Mouse (Mus musculus): Measurements from ENCODE around the gene Blcap. TPM values are rescaled to one million over a fixed set of nuclear protein-coding genes. Genes with fewer than 3 reads are reported as not detected.

Gene Blcap
- 15.7 and 30.8 TPM in 2 replicates for polyA plus RNA-seq (2012; rRNA removed)

- Histone ChIP-seq H3K27me3 (ENCODE audit: control insufficient read depth, insufficient read depth, low read length) (no peaks in the 10 kb centered on the region; the same call in 1 of the 2 replicates), H3K4me3 (ENCODE audit: low read depth, low read length) (no peak within 1 kb of the TSS), H3K36me3 (ENCODE audit: control insufficient read depth, insufficient read depth, low read length) (no peaks in the 10 kb centered on the region), H3K27ac (ENCODE audit: insufficient read depth, low read depth, low read length) (no peak within 1 kb of the TSS), H3K4me1 (ENCODE audit: control insufficient read depth, insufficient read depth, insufficient read length, low read length) (peaks cover 7% of the 10 kb centered on the region; the same call in 1 of the 2 replicates)
- TF ChIP-seq CTCF (IDR thresholded peaks at IDR 0.05; ENCODE audit: extremely low read depth, insufficient read length, insufficient replicate concordance, low read depth, low read length): peak; percentile 25; the same call in 1 of the 2 replicates
- TF ChIP-seq POLR2A (IDR thresholded peaks at IDR 0.05; ENCODE audit: low read depth, low read length): no peak
- 7% methylated on average over 6 of the region's 6 CpGs for WGBS
Measured at GRCm38 (mm10) chr2:157571224-157571832, at the start of gene Blcap. Gene Blcap, minus strand, starts transcription at chr2:157571274.

DNA sequence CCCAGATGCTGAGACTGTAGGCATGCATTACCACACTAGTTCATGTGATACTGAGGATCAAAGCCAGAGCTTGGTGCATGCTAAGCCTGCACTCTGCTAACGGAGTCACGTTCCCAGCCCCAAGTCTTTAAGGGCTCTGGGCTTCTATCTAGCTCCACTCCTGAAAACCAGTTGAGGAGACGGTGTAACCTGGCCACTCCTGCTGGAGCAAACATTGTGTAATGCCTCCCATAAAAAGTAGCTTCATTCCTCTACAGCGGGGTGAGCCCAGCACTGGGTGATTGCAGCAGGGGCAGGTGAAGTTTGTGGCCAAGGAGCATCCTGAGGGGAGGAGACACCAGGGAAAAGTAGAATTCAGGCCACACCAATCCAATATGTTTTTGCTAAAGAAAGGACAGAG is 47.3 kb upstream of the Blcap start:
- WGBS: 39% methylated on average over 4 of the region's 4 CpGs

DNA sequence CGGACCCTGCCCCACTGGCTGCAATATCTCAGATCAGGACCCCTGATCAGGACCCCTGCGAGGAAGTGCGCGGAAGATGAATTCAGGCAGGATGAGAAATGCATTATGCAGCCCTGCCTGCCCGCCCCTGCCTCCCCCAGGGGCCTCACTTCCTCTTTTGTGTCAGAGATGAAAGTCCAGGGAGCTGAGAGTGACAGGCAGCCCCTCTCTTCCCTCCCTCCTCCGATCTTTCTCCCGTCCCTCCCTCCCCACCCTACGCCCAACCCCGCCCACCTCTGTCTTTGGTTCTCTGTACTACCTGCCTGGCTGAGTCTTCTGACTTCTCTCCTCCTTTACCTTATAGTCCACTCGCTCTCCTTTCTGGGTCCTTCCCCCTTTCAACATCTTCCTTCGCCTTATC is 42.9 kb upstream of the Blcap start:
- no peak overlapping the region for H3K4me3 ChIP-seq (ENCODE audit: low read depth, low read length)

More for the DNA sequence above, 47.3 kb upstream of the Blcap start:
- Histone ChIP-seq H3K4me1 (ENCODE audit: control insufficient read depth, insufficient read depth, insufficient read length, low read length) (no peaks in the 10 kb centered on the region), H3K36me3 (ENCODE audit: control insufficient read depth, insufficient read depth, low read length) (no peaks in the 10 kb centered on the region), H3K27ac (ENCODE audit: insufficient read depth, low read depth, low read length) (no peak overlapping the region), H3K4me3 (ENCODE audit: low read depth, low read length) (no peak overlapping the region), H3K27me3 (ENCODE audit: control insufficient read depth, insufficient read depth, low read length) (no peaks in the 10 kb centered on the region)
- TF ChIP-seq POLR2A (IDR thresholded peaks at IDR 0.05; ENCODE audit: low read depth, low read length): no peak
- TF ChIP-seq CTCF (IDR thresholded peaks at IDR 0.05; ENCODE audit: extremely low read depth, insufficient read length, insufficient replicate concordance, low read depth, low read length): no peak

DNA sequence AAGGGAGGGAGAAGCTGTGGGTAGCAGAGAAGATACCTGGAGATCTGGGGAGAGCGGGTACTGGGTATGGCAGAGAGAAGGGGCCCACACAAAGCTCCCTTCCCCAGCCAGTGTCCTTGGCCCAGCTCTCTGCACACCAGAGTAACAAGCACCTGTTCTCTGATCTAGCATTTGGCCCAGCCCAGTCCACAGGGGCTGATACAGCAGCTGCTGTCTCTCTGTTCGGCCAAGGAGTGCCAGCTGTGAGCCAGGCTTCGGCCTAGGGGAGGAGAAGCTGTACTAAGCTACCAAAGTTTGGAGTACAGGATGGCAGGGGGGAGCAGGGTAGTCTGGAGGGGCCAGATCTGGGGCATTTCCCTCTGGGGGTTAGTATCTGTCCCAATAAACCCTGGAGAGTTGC is 40.7 kb upstream of the Blcap start:
- no peaks in the 10 kb centered on the region; the same call in 1 of the 2 replicates for H3K27me3 ChIP-seq (ENCODE audit: control insufficient read depth, insufficient read depth, low read length)
- H3K4me1 ChIP-seq (ENCODE audit: control insufficient read depth, insufficient read depth, insufficient read length, low read length): no peaks in the 10 kb centered on the region
- no peaks in the 10 kb centered on the region for H3K36me3 ChIP-seq (ENCODE audit: control insufficient read depth, insufficient read depth, low read length)
- no peak overlapping the region for H3K4me3 ChIP-seq (ENCODE audit: low read depth, low read length)
- WGBS: 43% methylated on average over 3 of the region's 3 CpGs
- no peak for TF ChIP-seq CTCF (IDR thresholded peaks at IDR 0.05; ENCODE audit: extremely low read depth, insufficient read length, insufficient replicate concordance, low read depth, low read length)
- TF ChIP-seq POLR2A (IDR thresholded peaks at IDR 0.05; ENCODE audit: low read depth, low read length): no peak
- H3K27ac ChIP-seq (ENCODE audit: insufficient read depth, low read depth, low read length): no peak overlapping the region

More for the DNA sequence above, 42.9 kb upstream of the Blcap start:
- WGBS: 11% methylated on average over 11 of the region's 11 CpGs
- no peaks in the 10 kb centered on the region for H3K4me1 ChIP-seq (ENCODE audit: control insufficient read depth, insufficient read depth, insufficient read length, low read length)
- no peaks in the 10 kb centered on the region for H3K36me3 ChIP-seq (ENCODE audit: control insufficient read depth, insufficient read depth, low read length)
- H3K27ac ChIP-seq (ENCODE audit: insufficient read depth, low read depth, low read length): no peak overlapping the region
- no peaks in the 10 kb centered on the region for H3K27me3 ChIP-seq (ENCODE audit: control insufficient read depth, insufficient read depth, low read length)
- TF ChIP-seq CTCF (IDR thresholded peaks at IDR 0.05; ENCODE audit: extremely low read depth, insufficient read length, insufficient replicate concordance, low read depth, low read length) (no peak), POLR2A (IDR thresholded peaks at IDR 0.05; ENCODE audit: low read depth, low read length) (no peak)

GRCm38 (mm10) chr2:157607542-157608236 is 36.6 kb upstream of the Blcap start:
- TF ChIP-seq POLR2A (IDR thresholded peaks at IDR 0.05; ENCODE audit: low read depth, low read length) (no peak), CTCF (IDR thresholded peaks at IDR 0.05; ENCODE audit: extremely low read depth, insufficient read length, insufficient replicate concordance, low read depth, low read length) (no peak)
- Histone ChIP-seq H3K27me3 (ENCODE audit: control insufficient read depth, insufficient read depth, low read length) (no peaks in the 10 kb centered on the region; the same call in 1 of the 2 replicates), H3K4me1 (ENCODE audit: control insufficient read depth, insufficient read depth, insufficient read length, low read length) (no peaks in the 10 kb centered on the region; the same call in 1 of the 2 replicates), H3K4me3 (ENCODE audit: low read depth, low read length) (no peak overlapping the region), H3K27ac (ENCODE audit: insufficient read depth, low read depth, low read length) (no peak overlapping the region), H3K36me3 (ENCODE audit: control insufficient read depth, insufficient read depth, low read length) (no peaks in the 10 kb centered on the region)
- WGBS: 43% methylated on average over 9 of the region's 9 CpGs

- Histone ChIP-seq H3K4me3 (ENCODE audit: low read depth, low read length) (no peak overlapping the region), H3K27ac (ENCODE audit: insufficient read depth, low read depth, low read length) (no peak overlapping the region), H3K27me3 (ENCODE audit: control insufficient read depth, insufficient read depth, low read length) (no peaks in the 10 kb centered on the region; the same call in 1 of the 2 replicates), H3K4me1 (ENCODE audit: control insufficient read depth, insufficient read depth, insufficient read length, low read length) (no peaks in the 10 kb centered on the region; the same call in 1 of the 2 replicates), H3K36me3 (ENCODE audit: control insufficient read depth, insufficient read depth, low read length) (no peaks in the 10 kb centered on the region)
- TF ChIP-seq POLR2A (IDR thresholded peaks at IDR 0.05; ENCODE audit: low read depth, low read length): no peak
- peak; percentile 98 for TF ChIP-seq CTCF (IDR thresholded peaks at IDR 0.05; ENCODE audit: extremely low read depth, insufficient read length, insufficient replicate concordance, low read depth, low read length)
- WGBS: 7% methylated on average over 18 of the region's 18 CpGs
Measured at GRCm38 (mm10) chr2:157605025-157605675, 34.1 kb upstream of the Blcap start.

DNA sequence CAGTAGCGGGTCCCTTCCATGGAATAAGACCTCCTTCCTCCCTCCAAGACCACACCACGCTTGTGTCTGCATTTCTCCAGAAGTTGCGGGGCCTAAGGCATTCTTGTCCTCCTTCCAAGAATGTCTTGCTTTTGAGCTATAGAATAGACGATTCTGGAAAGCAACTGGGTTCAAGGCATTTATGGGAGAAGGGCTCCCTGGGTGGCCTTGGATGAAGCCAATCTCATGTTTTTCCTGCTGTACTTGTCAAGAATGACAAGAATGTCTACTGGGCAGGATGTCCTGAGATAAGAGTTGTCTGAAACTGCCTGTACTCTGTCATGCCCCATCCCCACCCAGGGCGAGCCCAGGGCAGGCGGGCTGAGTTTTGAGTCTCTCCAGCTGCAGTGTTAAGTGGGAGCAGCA is 30.4 kb upstream of the Blcap start:
- TF ChIP-seq POLR2A (IDR thresholded peaks at IDR 0.05; ENCODE audit: low read depth, low read length) (no peak), CTCF (IDR thresholded peaks at IDR 0.05; ENCODE audit: extremely low read depth, insufficient read length, insufficient replicate concordance, low read depth, low read length) (no peak)
- Histone ChIP-seq H3K4me1 (ENCODE audit: control insufficient read depth, insufficient read depth, insufficient read length, low read length) (no peaks in the 10 kb centered on the region; the same call in 1 of the 2 replicates), H3K36me3 (ENCODE audit: control insufficient read depth, insufficient read depth, low read length) (no peaks in the 10 kb centered on the region), H3K4me3 (ENCODE audit: low read depth, low read length) (no peak overlapping the region), H3K27ac (ENCODE audit: insufficient read depth, low read depth, low read length) (no peak overlapping the region), H3K27me3 (ENCODE audit: control insufficient read depth, insufficient read depth, low read length) (no peaks in the 10 kb centered on the region)
- WGBS: 61% methylated on average over 6 of the region's 6 CpGs

Data from small intestine, adult 2 months (tissue).